Mouse (Mus musculus) stomach, embryonic 14.5 days (tissue): ENCODE measurements around the gene Gltpd2. TPM values are rescaled to one million over a fixed set of nuclear protein-coding genes. Genes with fewer than 3 reads are reported as not detected.
"Not testable (repeated sequence)": the region's sequence is repeated elsewhere in the genome, so short reads cannot be mapped to it uniquely, and the experiment has no call there.

Experiments
- ATAC-seq: fragments of 200-750 bp; cut with Nextera tagmentation; 2 replicates; pipeline ENCODE4 v1.8.0; 2017; ENCODE audit warnings: low read depth, moderate TSS enrichment; ENCODE audit not compliant: insufficient number of reproducible peaks, insufficient read depth, low FRiP score
- H3K27ac ChIP-seq: fragments of 300-500 bp; sonication (generic); 2 replicates; pipeline ENCODE4 v1.5.1; 2014; ENCODE audit warnings: mild to moderate bottlenecking, low read length, moderate library complexity, mixed read lengths
- H3K27me3 ChIP-seq: fragments of 300-500 bp; sonication (generic); 2 replicates; pipeline ENCODE4 v1.6.1; 2014; ENCODE audit warnings: low read length, control low read depth, mixed read lengths; ENCODE audit not compliant: control insufficient read depth, insufficient read depth
- H3K36me3 ChIP-seq: fragments of 300-500 bp; sonication (generic); 2 replicates; pipeline ENCODE4 v1.6.1; 2014; ENCODE audit warnings: mild to moderate bottlenecking, control low read depth, low read length, moderate library complexity, mixed read lengths; ENCODE audit not compliant: control insufficient read depth, insufficient read depth
- H3K4me1 ChIP-seq: fragments of 300-500 bp; sonication (generic); 2 replicates; pipeline ENCODE4 v1.6.1; 2014; ENCODE audit warnings: low read length, control low read depth, mixed read lengths; ENCODE audit not compliant: control insufficient read depth, insufficient read depth
- H3K4me2 ChIP-seq: fragments of 300-500 bp; sonication (generic); replicated peaks from 2 replicates; pipeline ENCODE4 v1.6.1; 2014; ENCODE audit warnings: low read depth, low read length, control low read depth
- H3K4me3 ChIP-seq: fragments of 300-500 bp; sonication (generic); 2 replicates; pipeline ENCODE4 v1.5.1; 2014; ENCODE audit warnings: low read depth, low read length, control low read depth
- H3K9ac ChIP-seq: fragments of 300-500 bp; sonication (generic); replicated peaks from 2 replicates; pipeline ENCODE4 v1.6.1; 2014; ENCODE audit warnings: low read depth, mild to moderate bottlenecking, control low read depth, low read length, moderate library complexity, mixed read lengths
- H3K9me3 ChIP-seq: fragments of 300-500 bp; sonication (generic); 2 replicates; pipeline ENCODE4 v1.6.1; 2016; ENCODE audit warnings: low read depth, low read length, control low read depth; ENCODE audit not compliant: control insufficient read depth
- WGBS: fragments of 180-500 bp; shearing (Covaris S2); extraction: QIAGEN DNeasy Blood & Tissue Kit; methylation state at CpG from one replicate; pipeline ENCODE4 v1.1.7; 2014; 5-methylcytosine and 5-hydroxymethylcytosine counted together
- polyA plus RNA-seq: library from polyadenylated mRNA; unstranded; fragments of >200 nt; fragmentation: Nextera tagmentation; extraction: Ambion mirVana; gene quantifications from 2 replicates; pipeline ENCODE4 v1.2.1, GENCODE M21; 2014

Gene Gltpd2
- polyA plus RNA-seq: 0.43 and 0.81 TPM in 2 replicates

- Histone ChIP-seq H3K4me1 (0 out of 2 replicates have a peak, but pooled peaks cover 5% of the 10 kb centered on the region), H3K27me3 (no peaks in the 10 kb centered on the region), H3K4me2 (peak within 1 kb of the TSS; percentile 60), H3K27ac (peak within 1 kb of the TSS; percentile 71), H3K36me3 (no peaks in the 10 kb centered on the region), H3K9me3 (no peaks in the 10 kb centered on the region), H3K4me3 (peak within 1 kb of the TSS; percentile 33), H3K9ac (peak within 1 kb of the TSS; percentile 46)
- 73% methylated on average over 10 of the region's 10 CpGs for WGBS
- no peak for ATAC-seq
These were observed at the start of gene Gltpd2 for GRCm38 (mm10) chr11:70518923-70519322. Gene Gltpd2 (plus strand): TSS chr11:70519196.

- H3K27me3 ChIP-seq: no peaks in the 10 kb centered on the region
- H3K27ac ChIP-seq: no peak overlapping the region
- H3K4me3 ChIP-seq: no peak overlapping the region
- H3K9ac ChIP-seq: no peak overlapping the region
- H3K4me2 ChIP-seq: no peak overlapping the region
- H3K9me3 ChIP-seq: no peaks in the 10 kb centered on the region
- peaks cover 9% of the 10 kb centered on the region; the same call in 1 of the 2 replicates for H3K4me1 ChIP-seq
- ATAC-seq: no peak
- H3K36me3 ChIP-seq: no peaks in the 10 kb centered on the region
- WGBS: 94% methylated on average over 3 of the region's 3 CpGs
These were observed 49.2 kb upstream of the Gltpd2 start for GRCm38 (mm10) chr11:70469764-70470163.

- Histone ChIP-seq H3K27me3 (no peaks in the 10 kb centered on the region), H3K36me3 (no peaks in the 10 kb centered on the region), H3K9me3 (no peaks in the 10 kb centered on the region), H3K4me3 (no peak overlapping the region), H3K4me2 (no peak overlapping the region), H3K9ac (no peak overlapping the region), H3K4me1 (no peaks in the 10 kb centered on the region), H3K27ac (no peak overlapping the region)
- no peak for ATAC-seq
These were observed 46.3 kb upstream of the Gltpd2 start for GRCm38 (mm10) chr11:70472716-70473115.

GRCm38 (mm10) chr11:70473291-70473690 is 45.7 kb upstream of the Gltpd2 start:
- H3K9ac ChIP-seq, H3K27me3 ChIP-seq, H3K4me1 ChIP-seq, H3K4me2 ChIP-seq, H3K4me3 ChIP-seq, ATAC-seq, H3K36me3 ChIP-seq, H3K27ac ChIP-seq, H3K9me3 ChIP-seq: not testable (repeated sequence)
- WGBS: 89% methylated on average over 5 of the region's 5 CpGs

- Histone ChIP-seq H3K27ac (no peak overlapping the region), H3K4me3 (no peak overlapping the region), H3K9ac (no peak overlapping the region), H3K36me3 (no peaks in the 10 kb centered on the region), H3K4me1 (no peaks in the 10 kb centered on the region), H3K4me2 (no peak overlapping the region), H3K9me3 (no peaks in the 10 kb centered on the region), H3K27me3 (no peaks in the 10 kb centered on the region)
- 53% methylated on average over 12 of the region's 12 CpGs for WGBS
- no peak for ATAC-seq
These were observed 44.0 kb upstream of the Gltpd2 start for GRCm38 (mm10) chr11:70474872-70475534.

- H3K27ac ChIP-seq: no peak overlapping the region
- no peak overlapping the region for H3K9ac ChIP-seq
- H3K4me2 ChIP-seq: no peak overlapping the region
- H3K36me3 ChIP-seq: no peaks in the 10 kb centered on the region
- H3K9me3 ChIP-seq: no peaks in the 10 kb centered on the region
- H3K4me3 ChIP-seq: no peak overlapping the region
- no peak for ATAC-seq
- WGBS: 59% methylated on average over 2 of the region's 2 CpGs
- no peaks in the 10 kb centered on the region for H3K4me1 ChIP-seq
- no peaks in the 10 kb centered on the region for H3K27me3 ChIP-seq
These were observed 33.5 kb upstream of the Gltpd2 start for GRCm38 (mm10) chr11:70485498-70485897.

GRCm38 (mm10) chr11:70487816-70488215 is 31.2 kb upstream of the Gltpd2 start:
- H3K4me1 ChIP-seq: no peaks in the 10 kb centered on the region
- no peaks in the 10 kb centered on the region for H3K36me3 ChIP-seq
- no peak overlapping the region for H3K4me2 ChIP-seq
- no peaks in the 10 kb centered on the region for H3K27me3 ChIP-seq
- no peak overlapping the region for H3K9ac ChIP-seq
- H3K9me3 ChIP-seq: peaks cover 4% of the 10 kb centered on the region; the same call in 1 of the 2 replicates
- no peak overlapping the region for H3K4me3 ChIP-seq
- no peak for ATAC-seq
- H3K27ac ChIP-seq: no peak overlapping the region
- WGBS: 40% methylated on average over 4 of the region's 4 CpGs

- no peak for ATAC-seq
- no peak overlapping the region for H3K27ac ChIP-seq
These were observed 29.9 kb upstream of the Gltpd2 start for GRCm38 (mm10) chr11:70489138-70489537.

GRCm38 (mm10) chr11:70489684-70490083 is 29.3 kb upstream of the Gltpd2 start:
- Histone ChIP-seq H3K9ac (no peak overlapping the region), H3K4me2 (no peak overlapping the region), H3K9me3 (peaks cover 4% of the 10 kb centered on the region; the same call in 1 of the 2 replicates), H3K27ac (no peak overlapping the region), H3K36me3 (no peaks in the 10 kb centered on the region), H3K27me3 (no peaks in the 10 kb centered on the region), H3K4me1 (no peaks in the 10 kb centered on the region), H3K4me3 (no peak overlapping the region)
- 85% methylated on average over 6 of the region's 6 CpGs for WGBS
- no peak for ATAC-seq

More at GRCm38 (mm10) chr11:70489138-70489537, 29.9 kb upstream of the Gltpd2 start:
- Histone ChIP-seq H3K36me3 (no peaks in the 10 kb centered on the region), H3K4me1 (no peaks in the 10 kb centered on the region), H3K27me3 (no peaks in the 10 kb centered on the region), H3K9me3 (peaks cover 4% of the 10 kb centered on the region; the same call in 1 of the 2 replicates), H3K9ac (no peak overlapping the region), H3K4me2 (no peak overlapping the region), H3K4me3 (no peak overlapping the region)
- WGBS: 85% methylated on average over 3 of the region's 3 CpGs
